Mouse (Mus musculus) adrenal gland, adult 2 months (tissue): ENCODE measurements around the gene Slc25a11. TPM values are rescaled to one million over a fixed set of nuclear protein-coding genes. Genes with fewer than 3 reads are reported as not detected.

Experiments
- DNase-seq: peaks from one replicate; pipeline ENCODE4 v3.0.0; 2021
- polyA plus RNA-seq: library from polyadenylated mRNA; depleted of rRNA; stranded (reverse); fragments of >200 nt; gene quantifications from 2 replicates; pipeline ENCODE4 v1.2.3, GENCODE M21; 2012
- total RNA-seq, 2 experiments: library from RNA; stranded (reverse); gene quantifications; 2 replicates each; pipeline ENCODE4 v1.2.3; 2021

The Slc25a11 gene
- total and polyA plus RNA-seq, 3 experiments: 118 to 140 (median 124) TPM

DNA sequence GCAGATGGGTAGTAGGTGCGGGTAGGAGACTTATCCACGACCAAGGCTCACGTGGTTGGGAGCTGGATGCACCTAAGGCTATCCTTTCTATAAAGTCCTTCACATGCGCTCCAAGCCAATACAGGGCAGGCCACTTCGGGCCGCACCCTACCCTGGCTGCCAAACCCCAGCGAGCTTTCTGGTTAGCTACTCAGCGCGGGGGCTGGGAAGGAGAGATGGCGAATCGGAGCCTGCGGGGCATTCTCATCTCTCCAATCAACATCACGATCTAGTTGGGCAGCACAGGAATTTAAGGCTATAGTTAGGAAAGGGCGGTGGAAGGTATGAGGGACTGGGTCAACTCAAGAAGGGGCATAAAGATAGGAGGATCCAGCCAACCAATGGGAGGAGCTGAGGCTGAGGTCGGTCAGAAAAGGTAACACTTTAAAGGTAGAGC, 21.1 kb upstream of the Slc25a11 start:
- no peak for DNase-seq

DNA sequence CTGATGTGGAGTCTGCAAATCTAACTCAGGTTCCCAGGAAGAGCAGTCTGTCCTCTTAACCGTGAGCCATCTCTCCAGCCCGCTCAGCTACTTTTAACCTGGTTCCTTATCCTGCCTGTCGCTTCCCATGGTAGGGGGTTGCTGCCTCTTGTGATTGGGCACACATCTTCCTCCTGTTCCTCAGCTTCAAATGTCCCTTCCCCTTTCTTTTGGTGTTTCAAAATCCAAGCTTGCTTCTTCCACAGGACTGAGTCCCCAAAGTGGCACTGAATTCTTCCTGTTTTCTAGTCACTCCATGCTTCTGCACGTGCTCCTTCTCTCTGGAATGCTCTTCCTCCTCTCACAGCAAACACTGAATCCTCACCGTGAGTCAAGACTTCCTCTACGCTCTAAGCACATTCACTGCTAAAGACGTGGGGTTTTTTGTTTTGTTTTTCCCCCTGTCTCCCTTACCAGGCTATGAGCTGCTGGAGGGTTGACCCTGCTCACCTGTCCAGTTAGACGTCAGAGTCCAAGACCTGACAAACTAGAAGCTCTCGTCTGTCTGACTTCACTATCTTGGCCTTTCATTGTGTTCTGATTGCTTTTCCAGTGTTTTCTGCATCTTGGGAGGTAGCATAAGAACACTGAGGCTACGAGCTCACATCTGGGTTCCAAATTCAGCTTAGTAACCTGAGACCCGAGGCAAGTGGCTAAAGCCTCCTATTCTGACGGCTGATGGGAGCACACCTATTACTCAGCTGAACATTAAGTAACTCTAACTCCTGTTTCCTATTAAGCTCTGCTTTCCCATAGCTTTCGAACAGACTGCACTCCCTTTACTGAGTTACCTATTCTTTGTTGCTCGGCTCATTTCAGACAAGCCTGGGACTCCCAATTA, 20.2 kb upstream of the Slc25a11 start:
- DNase-seq: peak; percentile 6

DNA sequence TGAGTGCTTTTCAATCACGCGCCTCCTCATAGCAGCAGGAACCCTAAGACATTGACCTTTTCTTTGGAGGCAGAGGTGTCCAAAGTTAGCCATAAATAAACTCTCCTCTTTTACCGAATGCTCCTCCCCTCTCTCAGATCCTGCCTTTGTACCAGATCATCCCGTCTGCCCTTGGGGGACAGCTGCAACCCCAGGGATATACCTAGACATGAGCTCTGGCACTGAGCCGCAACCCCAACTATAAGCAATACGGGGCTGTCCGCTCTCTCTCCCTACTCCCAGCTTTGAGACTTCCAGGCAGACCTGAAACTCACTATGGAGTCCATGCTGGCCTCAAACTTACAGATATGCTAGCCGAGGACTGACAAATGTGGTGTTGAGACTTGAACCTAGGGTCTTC, 19.4 kb upstream of the Slc25a11 start:
- DNase-seq: no peak

DNA sequence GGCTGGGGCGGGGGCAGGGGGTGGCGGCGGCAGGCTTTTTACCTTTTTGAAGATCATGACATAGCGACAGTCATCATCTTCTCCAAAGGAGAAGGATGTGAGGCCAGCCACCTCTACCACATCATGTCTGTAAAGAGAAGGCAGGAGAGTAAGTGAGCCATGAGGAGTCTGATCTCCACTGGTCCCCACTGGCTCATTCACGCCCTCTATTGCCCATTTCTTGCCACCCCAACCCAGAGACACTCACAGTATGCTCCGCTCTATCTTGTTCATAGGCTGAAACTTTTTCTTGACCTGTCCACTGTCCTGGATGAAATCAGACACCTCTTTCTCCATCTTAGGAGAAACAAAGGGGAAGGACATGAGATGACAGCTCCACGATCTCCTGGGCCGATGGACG, 17.5 kb upstream of the Slc25a11 start:
- no peak for DNase-seq

DNA sequence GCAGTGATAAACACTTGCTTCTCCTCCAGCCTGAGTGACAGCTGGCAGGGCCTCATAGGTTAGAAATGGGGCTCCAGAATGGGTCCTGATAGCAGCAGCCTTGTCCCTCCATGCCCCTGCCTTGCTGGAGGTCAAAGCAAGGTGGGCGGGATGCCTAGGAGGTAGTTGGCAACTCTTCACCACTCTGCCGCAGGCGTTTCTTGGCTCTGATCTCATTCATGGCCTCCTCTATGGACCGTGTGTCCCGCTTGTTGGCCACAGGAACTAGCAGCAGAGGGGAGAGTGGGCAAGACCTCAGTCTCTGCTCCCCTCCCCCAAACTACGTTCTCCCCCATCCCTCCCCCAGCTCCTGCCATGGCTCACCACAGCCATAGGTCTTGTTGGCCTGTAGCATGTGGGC, 16.7 kb upstream of the Slc25a11 start:
- no peak for DNase-seq

DNA sequence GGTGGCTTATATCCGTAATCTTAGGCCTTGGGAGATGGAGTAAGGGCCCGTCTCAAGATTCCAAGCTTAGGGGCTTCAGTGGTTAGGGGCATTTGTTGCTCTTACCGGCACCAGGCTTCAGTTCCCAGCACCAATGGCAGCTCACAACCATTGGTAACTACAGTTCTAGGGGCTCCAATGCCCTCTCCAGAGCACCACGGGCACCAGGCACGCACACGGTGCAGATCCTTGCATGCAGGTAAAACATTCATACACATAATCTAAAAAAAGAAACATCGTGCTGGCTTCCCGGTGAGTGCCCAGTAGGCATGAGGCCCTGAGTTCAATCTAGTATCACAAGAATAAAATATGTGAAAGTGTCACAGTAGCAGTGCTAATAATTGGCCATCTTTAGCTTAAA, 15.8 kb upstream of the Slc25a11 start:
- no peak for DNase-seq

- peak; percentile 3 for DNase-seq
Observed at GRCm38 (mm10) chr11:70660571-70660970, 13.3 kb upstream of the Slc25a11 start.

DNA sequence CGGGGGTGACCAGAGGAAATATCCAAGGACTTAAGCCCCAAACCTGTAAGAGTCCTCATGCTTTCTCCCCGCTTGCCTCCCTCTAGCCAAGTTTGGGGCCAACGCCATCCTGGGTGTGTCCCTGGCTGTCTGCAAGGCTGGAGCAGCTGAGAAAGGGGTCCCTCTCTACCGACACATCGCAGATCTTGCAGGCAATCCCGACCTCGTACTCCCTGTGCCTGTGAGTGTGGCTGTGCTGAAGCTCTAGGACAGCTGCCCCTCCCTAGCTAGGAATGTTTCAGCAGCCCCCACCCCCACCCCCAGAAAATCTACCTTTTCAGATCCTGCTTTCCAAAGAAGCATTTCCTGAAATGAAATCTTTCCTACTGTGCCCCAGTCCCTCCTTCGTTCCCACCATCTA, 11.7 kb upstream of the Slc25a11 start:
- no peak for DNase-seq

DNA sequence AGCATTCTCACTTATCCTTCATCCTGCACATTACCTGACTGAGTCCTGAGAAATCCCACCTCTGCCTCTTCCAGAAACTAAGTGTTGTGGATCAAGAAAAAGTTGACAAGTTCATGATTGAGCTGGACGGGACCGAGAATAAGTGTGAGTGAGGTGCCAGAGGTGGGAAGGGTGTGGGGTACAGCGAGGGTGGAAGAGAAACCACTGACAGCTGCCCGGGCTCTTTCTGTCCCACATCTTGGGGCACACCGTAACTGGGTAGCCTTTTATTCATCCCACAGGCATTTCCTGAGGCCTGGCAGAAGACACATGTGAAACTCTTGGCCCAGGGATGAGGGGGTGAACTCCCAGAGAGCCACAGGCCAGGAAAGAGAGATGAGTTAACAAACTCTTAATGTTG, 11.2 kb upstream of the Slc25a11 start:
- DNase-seq: no peak

- no peak for DNase-seq
Observed at GRCm38 (mm10) chr11:70657991-70658390, 10.7 kb upstream of the Slc25a11 start.

- peak; percentile 2 for DNase-seq
Observed at GRCm38 (mm10) chr11:70657573-70657972, 10.3 kb upstream of the Slc25a11 start.

DNA sequence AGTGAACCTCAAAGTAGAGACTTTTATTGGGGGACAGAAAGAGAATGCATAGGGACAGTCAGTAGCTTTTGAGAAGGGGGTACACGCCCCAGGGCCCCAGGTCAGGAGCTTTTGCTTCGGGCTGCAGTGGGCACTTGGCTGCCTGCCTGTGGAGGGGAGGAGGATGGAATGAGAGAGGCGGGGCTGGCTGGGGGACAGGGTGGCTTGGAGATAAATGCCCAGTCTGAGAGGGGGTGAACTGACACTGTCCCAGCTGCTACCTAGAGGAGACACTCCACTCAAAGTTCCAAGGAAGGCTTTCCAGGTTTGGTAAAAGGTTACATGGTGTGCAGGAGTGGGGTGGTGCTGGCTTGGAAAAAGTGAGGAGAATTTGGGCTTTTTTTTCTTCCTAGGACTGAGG, 9.7 kb upstream of the Slc25a11 start, which contains the start of gene Eno3:
Eno3 (plus strand) TSS at position 239 of the 400 bp plus-strand sequence.
- DNase-seq: peak; percentile 43

DNA sequence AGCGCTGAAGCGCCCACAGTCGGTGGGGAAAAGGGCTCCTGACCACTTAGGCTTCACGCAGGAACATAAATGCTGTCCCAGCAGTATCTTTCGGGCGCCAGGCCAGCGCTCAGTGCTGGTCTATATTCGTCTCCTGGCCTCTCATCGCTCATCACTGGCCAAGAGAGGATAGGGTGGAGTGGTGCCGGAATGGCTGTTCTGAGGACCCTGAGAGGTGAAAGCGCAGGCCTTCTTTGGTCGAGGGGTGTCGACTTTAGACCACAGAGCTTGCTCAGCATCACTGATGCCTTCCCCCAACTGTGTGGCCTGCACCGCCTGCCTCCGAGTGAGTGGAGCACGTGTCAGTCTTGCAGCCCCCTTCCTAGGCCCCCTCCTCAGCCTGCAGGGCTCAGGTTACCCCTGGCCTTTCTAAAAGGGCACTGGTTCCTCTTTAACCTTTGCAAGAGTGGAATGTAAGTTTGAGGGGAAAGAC, 9.2 kb upstream of the Slc25a11 start:
- peak; percentile 60 for DNase-seq

DNA sequence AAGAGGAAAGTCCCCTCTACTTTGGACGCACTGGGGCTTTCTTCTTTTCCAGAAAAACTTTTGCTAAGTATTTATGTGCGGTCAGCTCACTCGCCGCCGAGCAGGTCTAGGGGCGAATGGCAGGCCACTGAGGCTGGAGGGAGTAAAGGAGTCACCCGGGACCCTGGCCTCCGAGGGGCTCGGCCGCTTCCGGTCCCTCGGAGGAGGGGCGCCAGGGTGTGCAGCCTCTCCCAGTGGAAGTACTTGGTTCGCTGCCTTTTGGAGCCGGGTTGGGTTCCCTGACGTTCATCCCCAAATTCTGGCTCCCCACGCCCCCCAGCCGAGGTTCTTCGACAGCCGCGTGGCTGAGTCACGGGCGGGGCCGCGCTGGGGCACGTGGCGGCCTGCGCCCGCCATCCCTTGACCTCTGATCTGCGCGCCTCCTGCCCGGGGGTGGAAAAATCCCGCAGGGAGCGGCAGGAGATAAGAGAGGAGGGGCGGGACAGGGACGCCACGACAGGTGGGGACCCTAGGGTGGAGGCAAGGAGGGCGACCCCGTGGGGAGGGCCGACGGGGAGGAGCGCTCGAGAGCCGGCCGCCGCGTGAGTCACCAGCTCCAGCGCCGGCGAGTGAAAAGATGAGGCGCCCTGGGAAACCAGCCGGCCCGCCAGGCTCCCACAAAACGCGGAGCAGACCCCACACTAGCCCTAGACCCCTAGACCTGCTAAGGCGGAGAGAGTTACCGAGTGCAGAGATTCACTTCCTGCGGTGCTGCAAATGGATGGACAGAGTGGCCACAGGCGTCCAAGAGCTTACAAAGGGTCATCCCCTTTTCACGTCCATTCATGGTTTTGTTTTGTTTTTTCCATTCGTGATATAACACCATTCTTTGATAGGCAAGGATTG, 8.5 kb upstream of the Slc25a11 start:
- DNase-seq: peak; percentile 90

GRCm38 (mm10) chr11:70654923-70655570, 7.8 kb upstream of the Slc25a11 start:
- peak; percentile 93 for DNase-seq

DNA sequence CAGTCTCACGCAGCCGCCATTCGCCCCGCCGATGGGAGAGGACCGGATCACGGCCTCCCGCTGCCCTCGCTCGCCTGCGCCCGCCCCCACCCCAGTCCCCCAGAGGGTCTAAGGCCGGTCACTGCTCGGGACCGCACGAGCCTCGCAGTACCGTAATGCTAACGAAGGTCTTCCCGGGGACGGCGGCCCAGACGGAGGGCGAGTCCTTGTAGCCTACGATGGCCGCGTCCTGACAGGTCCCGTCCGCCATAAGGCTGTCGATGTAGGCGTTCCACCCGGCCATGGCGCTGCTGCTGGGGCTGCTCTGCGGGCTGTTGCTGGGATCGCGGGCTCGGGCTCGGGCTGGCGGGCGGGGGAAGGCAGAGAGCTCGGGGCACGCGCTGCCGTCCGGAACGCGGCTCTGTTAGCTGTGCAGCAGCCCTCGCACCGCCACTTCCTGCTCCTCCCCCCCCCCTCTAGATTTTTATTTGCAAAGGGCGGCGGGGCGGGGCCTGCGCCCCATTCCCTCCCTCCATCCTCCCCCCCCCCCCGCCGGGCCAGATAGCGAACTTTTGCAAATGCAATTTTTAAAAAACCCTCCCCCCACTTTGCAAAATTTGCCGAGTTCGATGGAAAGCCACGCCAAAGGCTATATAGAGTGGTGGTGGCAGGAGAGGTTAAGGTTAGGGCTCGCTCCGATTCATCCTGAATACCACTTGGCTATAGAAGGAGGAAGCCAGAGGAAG, 7.1 kb upstream of the Slc25a11 start, which contains the start of gene Pfn1:
Pfn1 (minus strand) TSS at position 447 of the 725 bp plus-strand sequence.
- DNase-seq: peak; percentile 87

DNA sequence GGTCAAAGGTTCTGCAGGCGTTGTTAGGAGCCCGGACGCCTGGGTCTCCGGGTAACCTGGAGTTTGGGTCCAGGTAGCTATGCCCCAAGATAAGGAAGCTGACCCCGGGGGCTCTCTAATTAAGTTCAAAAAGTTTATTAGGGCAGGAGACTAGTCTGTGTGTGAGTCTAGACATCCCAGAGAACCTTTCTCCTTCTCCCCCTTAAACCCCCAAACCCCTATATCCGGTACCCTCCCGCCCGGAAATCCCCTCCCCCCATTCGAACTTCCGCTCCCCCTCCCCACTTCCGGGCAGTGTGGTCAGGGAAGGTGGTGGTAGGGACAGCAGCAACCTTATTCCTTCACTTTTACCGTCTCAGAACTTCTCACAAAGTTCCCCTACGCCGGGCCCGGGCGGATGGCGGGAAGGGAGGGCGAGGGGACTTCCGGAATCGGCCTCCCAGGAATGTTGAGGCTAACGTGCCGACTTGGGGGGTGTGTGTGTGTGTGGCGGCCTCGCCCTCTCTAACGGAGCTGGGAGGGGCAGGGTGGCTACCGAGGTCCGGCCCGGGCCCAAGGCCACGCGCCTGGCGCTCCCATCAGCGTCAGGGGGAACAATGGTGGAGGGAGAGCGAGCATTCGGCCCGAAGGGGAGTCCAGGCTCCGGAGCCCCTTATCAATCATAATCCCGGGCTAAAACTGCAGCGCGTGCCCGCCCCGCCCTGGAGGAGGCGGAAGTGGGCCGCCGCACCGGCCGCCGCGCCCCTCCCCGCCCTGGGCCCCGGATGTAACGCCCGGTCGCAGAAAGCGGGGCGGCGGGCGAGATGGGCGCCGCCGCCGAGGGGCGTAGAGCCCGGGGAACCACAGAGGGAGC, 6.3 kb upstream of the Slc25a11 start:
- peak; percentile 84 for DNase-seq

- no peak for DNase-seq
Observed at GRCm38 (mm10) chr11:70652884-70653344, 5.6 kb upstream of the Slc25a11 start.

GRCm38 (mm10) chr11:70652029-70652883, 5.0 kb upstream of the Slc25a11 start:
- DNase-seq: peak; percentile 65
